Mouse (Mus musculus) splenic B cell, adult 2 months (primary cell): Measurements from ENCODE around the gene Hs3st6.

Source experiments
- DNase-seq: peaks from one replicate; pipeline ENCODE4 v3.0.0-alpha.2; 2011; ENCODE audit warnings: low read depth, low spot score
- H3K27me3 ChIP-seq: 2 replicates; pipeline ENCODE4 v1.6.1; 2012; ENCODE audit warnings: mild to moderate bottlenecking, low read length, moderate library complexity, mixed read lengths; ENCODE audit not compliant: control insufficient read depth, poor library complexity, insufficient read depth, severe bottlenecking
- H3K36me3 ChIP-seq: 2 replicates; pipeline ENCODE4 v1.6.1; 2012; ENCODE audit warnings: mild to moderate bottlenecking, low read length, moderate library complexity, mixed read lengths; ENCODE audit not compliant: control insufficient read depth, poor library complexity, insufficient read depth, severe bottlenecking

The Hs3st6 gene

DNA sequence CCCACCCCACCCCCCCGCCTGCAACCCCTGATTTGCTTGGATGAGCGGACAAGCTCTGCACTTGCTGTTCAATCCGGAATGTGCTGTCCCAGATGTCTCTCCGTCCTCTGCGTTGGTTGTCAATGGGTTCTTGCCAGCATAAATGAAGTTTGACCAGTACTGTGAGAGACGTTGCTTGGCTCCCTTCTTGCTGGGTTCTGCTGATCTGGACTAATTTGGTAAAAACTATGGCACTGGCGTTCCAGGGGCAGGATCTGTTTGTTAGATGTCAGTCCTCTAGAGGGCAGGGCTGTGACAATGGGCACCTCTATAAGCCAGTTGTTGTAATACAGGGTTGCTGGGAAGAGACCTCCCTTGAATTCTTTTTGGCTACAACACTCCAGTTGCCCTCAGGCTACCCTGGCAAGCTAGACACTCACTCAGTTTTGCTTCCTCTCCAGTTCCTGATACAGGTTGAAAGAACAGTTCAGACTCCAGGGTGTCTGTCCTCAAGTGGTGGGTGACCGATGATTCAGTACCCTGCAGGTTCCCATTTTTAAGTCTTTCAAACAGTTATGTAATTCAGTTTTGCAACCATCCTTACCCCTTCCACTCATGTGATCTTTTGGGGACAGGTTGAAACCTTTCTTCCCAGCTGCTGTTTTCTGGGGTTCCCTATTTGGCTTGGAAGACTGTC is 15.5 kb upstream of the Hs3st6 start:
- H3K36me3 ChIP-seq, result no peaks in the 10 kb centered on the region
- DNase-seq, result no peak
- no peaks in the 10 kb centered on the region for H3K27me3 ChIP-seq

DNA sequence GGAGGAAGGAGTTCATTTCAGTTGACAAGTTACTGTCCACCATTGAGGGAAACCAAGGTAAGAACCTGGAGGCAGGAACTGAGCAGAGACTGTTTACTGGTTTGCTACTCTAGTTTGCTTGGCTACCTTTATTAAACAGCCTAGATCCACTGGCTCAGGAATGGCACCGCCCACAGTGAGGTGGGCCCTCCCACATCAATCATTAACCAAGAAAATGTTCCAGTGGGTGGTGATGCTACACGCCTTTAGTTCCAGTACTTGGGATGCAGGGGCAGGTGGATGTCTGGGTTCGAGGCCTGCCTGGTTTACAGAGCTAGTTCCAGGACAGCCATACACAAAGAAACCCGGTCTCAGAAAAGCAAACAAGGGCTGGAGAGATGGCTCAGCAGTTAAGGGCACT is 14.6 kb upstream of the Hs3st6 start:
- no peak for DNase-seq
- Histone ChIP-seq H3K36me3 (no peaks in the 10 kb centered on the region), H3K27me3 (no peaks in the 10 kb centered on the region)

DNA sequence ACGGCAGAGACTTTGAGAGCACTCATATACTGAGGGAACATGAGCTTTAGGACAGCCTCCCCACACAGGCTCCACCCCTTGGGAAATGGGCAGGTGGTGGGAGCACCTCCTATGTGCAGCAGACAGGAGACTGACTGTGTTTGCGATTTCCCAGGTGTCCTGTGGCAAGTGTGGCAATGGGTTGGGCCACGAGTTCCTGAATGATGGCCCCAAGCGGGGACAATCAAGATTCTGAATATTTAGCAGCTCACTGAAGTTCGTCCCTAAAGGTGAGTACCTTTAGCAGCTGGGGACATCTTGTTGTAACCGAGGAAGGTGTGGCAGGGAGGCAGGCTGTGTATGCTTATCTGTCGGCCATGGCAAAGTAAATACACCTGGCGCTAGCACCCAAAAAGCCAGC is 12.9 kb upstream of the Hs3st6 start:
- no peaks in the 10 kb centered on the region for H3K36me3 ChIP-seq
- no peak for DNase-seq
- no peaks in the 10 kb centered on the region for H3K27me3 ChIP-seq

DNA sequence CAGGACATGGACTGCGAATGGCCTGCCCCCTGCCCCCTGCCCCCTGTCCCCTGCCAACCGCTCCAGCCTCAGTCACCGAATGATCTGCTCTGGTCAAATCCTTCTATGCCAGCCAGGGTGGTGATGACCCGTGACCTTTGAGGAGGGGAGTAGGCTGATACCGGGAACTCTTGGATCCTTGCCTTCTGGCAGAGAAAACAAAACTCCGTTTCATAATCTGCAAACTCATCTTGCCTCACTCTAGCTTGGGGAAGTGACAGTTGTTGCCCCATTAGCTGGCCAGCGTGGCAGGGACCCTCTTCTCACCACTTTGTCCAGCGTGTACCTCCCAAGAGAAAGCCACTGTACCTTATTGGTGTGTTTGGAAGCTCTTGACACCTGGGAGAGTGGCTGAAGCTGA is 10.5 kb upstream of the Hs3st6 start:
- DNase-seq, result no peak

DNA sequence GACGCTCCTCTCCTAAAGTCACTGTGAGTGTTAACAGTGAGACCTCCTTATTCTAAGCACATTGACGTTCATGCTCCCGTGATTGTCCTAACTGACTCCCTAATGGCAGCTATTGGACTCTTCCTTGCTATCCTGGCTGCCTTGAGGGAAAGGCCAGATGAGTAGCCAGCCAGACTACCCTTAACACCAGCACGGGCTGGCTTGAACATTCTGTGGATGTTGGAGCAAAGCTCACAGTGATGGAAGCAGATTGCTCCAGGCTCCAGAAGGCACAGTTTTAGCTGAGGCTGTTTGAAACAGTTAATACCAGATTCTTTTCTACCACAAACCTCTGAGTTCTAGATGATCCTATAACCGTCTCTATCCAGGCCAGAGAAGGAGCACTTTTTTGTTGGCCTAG is 8.9 kb upstream of the Hs3st6 start:
- no peaks in the 10 kb centered on the region for H3K27me3 ChIP-seq
- DNase-seq, result no peak
- no peaks in the 10 kb centered on the region for H3K36me3 ChIP-seq

More for the DNA sequence above, 10.5 kb upstream of the Hs3st6 start:
- Histone ChIP-seq H3K36me3 (no peaks in the 10 kb centered on the region), H3K27me3 (no peaks in the 10 kb centered on the region)

DNA sequence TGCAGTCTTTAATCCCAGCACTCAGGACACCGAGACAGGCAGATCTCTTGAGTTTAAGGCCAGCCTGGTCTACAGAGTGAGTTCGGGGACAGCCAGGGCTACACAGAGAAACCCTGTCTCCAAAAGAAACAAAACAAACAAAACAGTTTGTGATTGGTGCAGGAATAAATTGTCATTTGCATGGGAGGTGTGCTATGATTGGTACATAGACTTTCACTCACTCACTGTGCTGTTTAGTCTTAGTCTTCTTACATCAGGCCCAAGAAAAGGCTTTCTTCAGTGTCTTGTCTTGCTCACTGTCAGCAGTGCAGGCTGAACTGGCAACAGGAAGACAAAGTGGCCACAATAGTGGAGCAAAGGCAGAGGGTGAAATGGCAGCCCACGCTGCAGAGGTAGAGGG is 8.4 kb upstream of the Hs3st6 start:
- H3K36me3 ChIP-seq, result no peaks in the 10 kb centered on the region
- no peaks in the 10 kb centered on the region for H3K27me3 ChIP-seq
- DNase-seq, result no peak

DNA sequence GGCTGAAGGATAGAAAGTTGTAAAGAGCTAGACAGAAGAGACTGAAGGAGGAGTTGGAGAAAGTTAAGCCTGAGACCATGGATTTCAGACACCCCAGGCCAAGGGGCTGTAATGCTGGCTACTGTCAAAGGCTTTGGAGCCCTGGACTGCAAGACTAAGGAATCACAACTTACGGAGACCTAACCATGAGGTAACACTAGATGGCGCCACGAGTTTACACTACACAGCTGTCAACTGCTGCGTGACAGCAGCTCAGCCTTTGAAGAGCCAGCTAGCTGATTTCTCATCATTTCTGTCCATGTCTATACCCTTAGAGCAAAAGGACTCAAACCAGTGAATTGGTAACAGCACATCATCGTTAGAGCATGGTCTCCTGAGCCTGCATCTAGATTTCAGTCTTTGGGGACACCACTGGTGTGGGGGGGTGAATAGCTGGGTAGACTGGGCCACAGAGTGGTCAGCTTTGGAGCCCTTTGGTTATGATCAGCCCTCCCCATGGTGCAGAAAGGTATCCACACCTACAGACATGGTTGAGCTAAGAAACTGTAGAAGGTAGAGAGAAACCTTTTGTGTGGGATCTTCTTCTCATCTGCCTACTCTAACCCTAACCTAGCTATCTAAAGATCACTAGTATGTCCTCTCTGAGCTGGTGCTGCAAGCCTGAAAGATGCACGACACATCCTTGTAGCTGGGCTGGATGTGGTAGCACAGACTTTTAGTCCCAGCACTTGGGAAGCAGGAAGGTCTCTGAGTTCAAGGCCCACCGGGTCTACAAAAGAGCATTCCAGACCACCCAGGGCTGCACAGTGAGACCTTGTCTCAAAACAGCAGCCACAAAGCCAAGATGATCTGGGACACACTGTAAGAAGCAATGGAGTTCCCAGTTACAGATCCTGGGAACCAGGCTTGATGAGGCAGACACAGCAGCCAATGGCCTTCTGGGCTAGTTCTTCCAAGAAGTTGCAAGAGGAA is 7.0 kb upstream of the Hs3st6 start:
- H3K36me3 ChIP-seq, result no peaks in the 10 kb centered on the region
- no peaks in the 10 kb centered on the region for H3K27me3 ChIP-seq
- DNase-seq, result peak; percentile 94

DNA sequence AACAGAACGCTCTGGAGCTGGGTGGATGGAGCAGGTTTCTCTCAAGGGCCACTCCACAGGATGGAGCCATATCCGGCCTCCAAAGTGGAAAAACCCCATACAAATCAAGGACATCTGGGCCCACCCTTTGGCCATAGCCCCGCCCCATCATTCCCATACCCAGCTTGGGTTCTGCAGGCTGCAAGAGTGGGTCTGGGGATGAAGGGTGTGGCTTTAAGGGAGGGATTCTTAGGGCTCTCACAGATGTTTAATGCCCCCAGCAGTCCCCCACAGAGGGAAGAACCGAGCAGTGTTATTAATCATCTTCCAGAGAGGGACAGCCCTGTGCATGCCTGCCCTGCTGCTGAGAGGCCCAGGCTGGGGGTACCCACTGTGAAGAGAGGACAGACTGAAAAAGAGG is 5.8 kb upstream of the Hs3st6 start:
- Histone ChIP-seq H3K36me3 (no peaks in the 10 kb centered on the region), H3K27me3 (no peaks in the 10 kb centered on the region)
- no peak for DNase-seq

DNA sequence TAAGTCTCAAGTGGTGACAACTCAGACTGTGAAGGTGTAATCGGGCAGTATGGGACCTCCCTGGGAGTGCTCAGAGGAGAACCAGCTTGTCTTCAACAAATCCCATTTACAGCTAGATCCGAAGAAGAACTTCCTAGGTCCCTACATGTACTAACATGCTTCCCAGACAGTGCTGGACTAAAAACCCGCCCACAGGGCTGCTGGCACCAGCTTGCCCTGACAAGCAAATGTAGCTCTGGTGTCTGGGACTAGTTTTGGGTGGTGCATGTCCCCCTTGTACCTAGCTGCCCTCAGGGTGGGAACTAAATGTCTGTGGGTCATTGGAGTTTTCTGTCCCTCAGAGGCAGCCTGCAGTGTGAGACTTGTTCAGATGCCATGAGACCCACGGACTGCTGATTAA is 1.3 kb upstream of the Hs3st6 start:
- H3K36me3 ChIP-seq, result no peaks in the 10 kb centered on the region

DNA sequence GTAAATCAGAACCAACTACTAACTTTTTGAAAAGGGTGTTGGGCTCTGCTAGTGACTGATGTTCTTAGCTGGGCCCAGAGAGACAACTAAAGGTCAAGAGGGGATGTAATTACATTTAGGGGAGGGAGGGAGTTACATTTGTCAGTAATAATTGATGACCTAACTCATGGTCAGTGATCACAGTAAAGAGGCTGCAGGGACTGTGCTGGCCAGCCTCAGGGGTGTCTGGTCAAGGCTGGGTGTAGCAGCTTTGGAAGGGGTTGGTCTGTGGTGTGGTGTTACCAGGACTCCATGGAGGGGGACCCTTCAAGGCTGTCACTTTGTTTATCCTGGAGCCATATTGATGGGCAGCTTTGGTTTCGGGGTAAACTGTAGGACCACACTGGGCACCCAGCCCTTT is 4.6 kb downstream of the Hs3st6 start:
- DNase-seq, result no peak
- Histone ChIP-seq H3K27me3 (no peaks in the 10 kb centered on the region; the same call in 1 of the 2 replicates), H3K36me3 (no peaks in the 10 kb centered on the region)

More for the DNA sequence above, 1.3 kb upstream of the Hs3st6 start:
- no peaks in the 10 kb centered on the region; the same call in 1 of the 2 replicates for H3K27me3 ChIP-seq
- DNase-seq, result no peak

DNA sequence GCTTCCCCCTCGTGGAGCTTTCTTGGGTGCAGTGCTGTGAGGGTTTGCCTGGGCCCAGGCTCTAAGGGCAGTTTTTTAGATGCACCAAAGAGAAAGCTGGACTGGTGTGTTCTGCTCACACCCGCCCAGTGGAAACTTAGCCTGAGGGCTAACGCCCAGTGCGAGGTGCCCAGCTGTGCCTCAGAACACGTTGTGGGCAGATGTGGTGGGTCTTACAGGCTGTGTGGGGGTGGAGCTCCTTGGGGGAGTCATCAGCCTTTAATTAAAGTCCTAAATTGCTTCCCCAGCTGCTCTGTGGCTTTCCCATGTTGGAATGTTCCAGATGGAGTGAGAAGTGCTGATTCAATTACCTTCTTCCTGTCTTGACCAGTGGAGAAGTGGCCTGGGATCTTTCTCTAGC is 8.3 kb downstream of the Hs3st6 start:
- no peaks in the 10 kb centered on the region for H3K36me3 ChIP-seq
- DNase-seq, result no peak
- H3K27me3 ChIP-seq, result no peaks in the 10 kb centered on the region

DNA sequence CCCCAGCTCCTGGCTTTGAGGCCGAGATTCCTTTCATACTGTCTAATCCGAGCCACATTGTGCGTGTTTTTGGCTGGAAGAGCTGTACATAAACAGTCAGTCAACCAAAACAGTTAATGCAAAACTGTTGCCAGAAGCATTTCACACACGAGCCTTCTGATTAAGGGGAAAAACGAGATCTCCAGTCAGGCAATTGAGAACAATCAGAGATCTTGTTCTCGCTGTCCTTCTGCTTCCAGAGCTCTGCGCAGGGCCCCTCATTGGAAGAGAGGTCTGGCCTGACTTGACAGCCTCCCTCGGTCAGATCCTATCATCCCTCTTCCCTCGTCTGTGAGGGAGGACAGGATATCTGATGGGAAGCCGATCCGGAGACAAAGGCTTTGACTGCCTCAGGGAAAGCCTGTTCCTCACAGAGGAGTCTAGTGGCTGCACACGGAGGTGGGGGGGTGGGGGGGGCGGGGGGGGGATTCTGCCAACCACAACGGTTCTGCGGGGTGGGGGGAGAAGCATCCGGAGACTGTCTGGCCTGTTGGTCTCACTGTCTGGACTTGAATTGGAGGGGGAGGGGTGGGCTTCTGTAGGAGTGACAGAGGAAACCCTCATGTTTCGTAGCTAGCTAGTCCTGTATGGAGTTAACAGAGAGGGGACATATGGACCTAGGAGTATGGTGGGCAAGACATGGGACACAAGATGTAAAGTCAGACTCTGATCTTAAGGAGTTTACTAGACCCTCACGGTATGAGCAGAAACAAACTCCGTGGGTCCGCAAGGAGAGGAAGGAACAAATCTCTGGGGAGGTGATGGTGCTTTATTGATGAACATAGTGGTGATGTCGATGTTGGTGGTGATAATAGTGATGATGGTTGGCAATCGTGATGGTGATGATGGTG is 12.5 kb downstream of the Hs3st6 start:
- DNase-seq, result no peak
- Histone ChIP-seq H3K36me3 (no peaks in the 10 kb centered on the region), H3K27me3 (no peaks in the 10 kb centered on the region)

DNA sequence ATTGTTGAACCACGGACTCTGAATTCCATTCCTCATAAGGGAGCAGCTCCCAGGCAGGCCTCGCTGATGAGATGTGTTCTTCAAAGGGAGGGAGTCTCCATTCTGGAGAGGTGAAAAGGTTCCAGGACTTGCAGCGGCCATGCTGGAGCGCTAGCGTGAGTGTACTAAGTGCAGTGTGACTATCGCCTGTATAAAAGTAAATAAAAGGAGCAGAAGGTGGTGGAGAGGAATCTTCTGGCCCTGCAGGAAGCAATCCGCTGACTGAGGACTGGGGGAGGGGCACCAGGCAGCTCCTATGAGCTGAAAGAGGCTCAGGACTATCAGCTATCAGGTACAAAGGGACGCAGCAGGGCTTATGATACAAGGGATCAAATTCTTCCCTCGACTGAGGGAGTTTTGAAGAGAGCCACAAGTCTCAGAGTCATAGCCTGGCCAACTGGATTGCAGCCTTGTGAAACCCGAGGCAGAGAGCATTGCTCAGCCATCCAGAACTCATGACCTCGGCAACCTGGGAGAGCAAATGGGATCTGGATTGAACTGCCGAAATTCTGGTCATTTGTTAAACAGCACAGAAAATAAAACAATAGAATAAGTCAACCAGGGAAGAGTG is 13.6 kb downstream of the Hs3st6 start:
- no peak for DNase-seq
- no peaks in the 10 kb centered on the region for H3K27me3 ChIP-seq
- no peaks in the 10 kb centered on the region for H3K36me3 ChIP-seq

DNA sequence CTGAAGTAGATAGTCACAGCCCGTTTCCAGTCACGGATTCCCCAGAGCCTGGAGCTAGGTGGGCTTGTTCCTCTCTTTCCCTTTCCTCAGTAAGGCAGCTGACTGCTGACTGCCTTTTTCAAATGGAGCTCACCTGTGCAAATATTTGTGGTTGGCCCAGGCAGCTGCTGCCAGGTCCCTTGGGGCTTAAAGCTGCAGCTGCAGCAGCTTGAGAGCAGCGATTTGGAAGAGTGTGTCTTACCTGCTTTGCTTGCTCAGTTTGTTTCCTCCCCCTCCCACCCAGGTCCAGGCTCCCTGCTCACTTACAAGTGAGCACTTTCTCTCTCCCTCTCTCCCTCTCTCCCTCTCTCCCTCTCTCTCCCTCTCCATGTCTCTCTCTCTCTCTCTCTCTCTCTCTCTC is 16.4 kb downstream of the Hs3st6 start:
- Histone ChIP-seq H3K27me3 (no peaks in the 10 kb centered on the region), H3K36me3 (no peaks in the 10 kb centered on the region)
- peak; percentile 37 for DNase-seq
